Mouse (Mus musculus): Measurements from ENCODE around the gene Olfr446. TPM values are rescaled to one million over a fixed set of nuclear protein-coding genes. Genes with fewer than 3 reads are reported as not detected.

The Olfr446 gene
- polyA plus RNA-seq (2014; fragmentation: Nextera tagmentation; extraction: Ambion mirVana) = not detected in 2 replicates

DNA sequence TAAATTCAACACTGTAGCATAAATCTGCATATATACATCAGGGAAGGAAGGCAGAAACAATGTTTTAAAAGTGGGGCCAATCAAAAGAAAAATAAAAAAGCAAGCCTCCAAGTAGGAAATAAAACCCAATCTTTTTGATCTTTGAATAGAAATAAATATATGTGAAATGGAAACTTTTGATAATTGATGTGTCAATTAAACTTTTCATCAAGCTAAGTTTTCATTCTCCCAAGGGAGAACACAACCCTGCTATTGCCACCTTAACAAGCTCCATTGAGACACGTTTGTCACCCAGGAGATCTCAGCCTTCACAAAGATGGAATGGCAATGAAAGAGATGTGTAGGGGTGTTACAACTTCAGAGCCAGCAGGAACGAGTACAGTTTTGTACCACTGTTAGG lies at the start of gene Olfr446:
Olfr446 (plus strand) TSS at position 301 of the 400 bp plus-strand sequence.
- WGBS = 61% methylated on average over 2 of the region's 2 CpGs
- Histone ChIP-seq H3K4me3 (ENCODE audit: low read length) (no peak within 1 kb of the TSS), H3K4me2 (replicated peaks; ENCODE audit: low read depth, low read length) (no peak within 1 kb of the TSS), H3K36me3 (ENCODE audit: control insufficient read depth, insufficient read depth, low read length) (no peaks in the 10 kb centered on the region), H3K9ac (ENCODE audit: low read depth, low read length) (no peak within 1 kb of the TSS), H3K27me3 (ENCODE audit: control insufficient read depth, insufficient read depth, low read length) (no peaks in the 10 kb centered on the region), H3K4me1 (ENCODE audit: control insufficient read depth, insufficient read depth, low read length) (no peaks in the 10 kb centered on the region), H3K27ac (ENCODE audit: low read depth, low read length) (no peak within 1 kb of the TSS), H3K9me3 (ENCODE audit: control insufficient read depth, low read length) (no peaks in the 10 kb centered on the region)
- ATAC-seq (ENCODE audit: low FRiP score, low TSS enrichment) = no peak

DNA sequence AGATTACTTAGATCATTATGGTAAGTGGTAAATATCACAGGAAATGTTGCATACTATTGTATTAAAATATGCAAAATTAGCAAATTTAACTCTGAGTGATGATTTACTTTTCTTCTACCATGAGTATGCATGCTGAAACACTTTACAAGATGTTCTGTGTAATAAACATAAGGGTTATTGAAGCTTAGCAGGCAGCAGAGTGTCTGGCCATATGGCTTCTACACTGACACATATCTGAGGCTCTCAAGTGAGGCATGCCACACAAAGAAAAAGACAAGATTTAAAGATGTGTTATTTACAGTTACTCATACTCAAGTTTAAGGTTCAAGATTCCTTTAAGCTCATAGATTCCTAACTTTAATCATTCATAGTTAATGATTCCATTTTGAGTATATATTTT lies 44.9 kb upstream of the Olfr446 start:
- ATAC-seq (ENCODE audit: low FRiP score, low TSS enrichment) = no peak
- no peaks in the 10 kb centered on the region for H3K36me3 ChIP-seq (ENCODE audit: control insufficient read depth, insufficient read depth, low read length)

DNA sequence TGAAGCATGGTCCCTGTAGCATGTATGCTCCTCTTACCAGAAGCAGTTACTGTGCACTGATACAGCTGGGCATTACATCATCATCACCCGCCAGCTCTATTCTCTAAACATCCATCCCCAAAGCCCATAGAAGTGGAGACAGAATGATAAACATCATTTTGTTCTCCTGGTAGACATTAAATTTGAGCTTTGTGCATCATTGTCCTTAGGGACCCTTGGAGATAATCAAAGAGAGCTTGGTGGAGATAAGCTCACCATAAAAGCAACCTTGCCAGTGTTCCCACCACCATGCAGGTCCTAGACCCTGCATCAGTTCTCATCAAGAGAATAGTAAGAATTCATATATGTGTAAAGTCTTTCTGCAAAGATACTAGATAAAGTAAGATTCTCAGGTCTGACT lies 31.0 kb upstream of the Olfr446 start, which contains the start of gene Olfr448:
Olfr448 (plus strand) TSS at position 301 of the 400 bp plus-strand sequence.
- WGBS = 84% methylated on average over 1 of the region's 1 CpGs

More for the DNA sequence above, 44.9 kb upstream of the Olfr446 start:
- H3K4me3 ChIP-seq (ENCODE audit: low read length) = no peak overlapping the region
- H3K27ac ChIP-seq (ENCODE audit: low read depth, low read length) = no peak overlapping the region
- no peaks in the 10 kb centered on the region for H3K4me1 ChIP-seq (ENCODE audit: control insufficient read depth, insufficient read depth, low read length)
- no peak overlapping the region for H3K9ac ChIP-seq (ENCODE audit: low read depth, low read length)
- no peak overlapping the region for H3K4me2 ChIP-seq (replicated peaks; ENCODE audit: low read depth, low read length)
- no peaks in the 10 kb centered on the region for H3K27me3 ChIP-seq (ENCODE audit: control insufficient read depth, insufficient read depth, low read length)
- no peaks in the 10 kb centered on the region for H3K9me3 ChIP-seq (ENCODE audit: control insufficient read depth, low read length)

DNA sequence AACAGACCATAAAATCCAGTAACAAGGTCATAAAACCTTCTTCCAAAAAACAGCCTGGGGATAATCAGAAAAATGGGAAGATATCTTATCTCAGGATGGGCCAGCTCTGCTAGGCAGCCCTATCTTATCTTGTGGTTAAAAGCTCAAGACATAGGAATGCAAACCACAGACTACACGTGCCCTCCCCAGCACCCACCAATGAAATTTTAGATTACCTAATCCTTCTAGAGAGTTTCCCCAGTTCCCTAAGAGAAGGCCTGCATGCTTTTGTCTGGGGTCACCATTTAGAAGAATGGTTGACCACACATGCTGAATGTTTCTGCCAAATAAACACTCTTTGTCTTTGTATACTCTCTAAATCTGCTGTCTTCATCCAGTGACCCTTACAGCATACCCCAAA lies 20.8 kb upstream of the Olfr446 start:
- Histone ChIP-seq H3K27ac (ENCODE audit: low read depth, low read length) (no peak overlapping the region), H3K4me3 (ENCODE audit: low read length) (no peak overlapping the region), H3K36me3 (ENCODE audit: control insufficient read depth, insufficient read depth, low read length) (no peaks in the 10 kb centered on the region), H3K4me1 (ENCODE audit: control insufficient read depth, insufficient read depth, low read length) (no peaks in the 10 kb centered on the region), H3K27me3 (ENCODE audit: control insufficient read depth, insufficient read depth, low read length) (no peaks in the 10 kb centered on the region), H3K4me2 (replicated peaks; ENCODE audit: low read depth, low read length) (no peak overlapping the region), H3K9me3 (ENCODE audit: control insufficient read depth, low read length) (no peaks in the 10 kb centered on the region), H3K9ac (ENCODE audit: low read depth, low read length) (no peak overlapping the region)
- ATAC-seq (ENCODE audit: low FRiP score, low TSS enrichment) = no peak
- 54% methylated on average over 1 of the region's 1 CpGs for WGBS

More for the DNA sequence above, 31.0 kb upstream of the Olfr446 start, which contains the start of gene Olfr448:
- no peaks in the 10 kb centered on the region for H3K27me3 ChIP-seq (ENCODE audit: control insufficient read depth, insufficient read depth, low read length)
- no peak within 1 kb of the TSS for H3K4me2 ChIP-seq (replicated peaks; ENCODE audit: low read depth, low read length)
- no peak for ATAC-seq (ENCODE audit: low FRiP score, low TSS enrichment)
- H3K9me3 ChIP-seq (ENCODE audit: control insufficient read depth, low read length) = no peaks in the 10 kb centered on the region
- H3K9ac ChIP-seq (ENCODE audit: low read depth, low read length) = no peak within 1 kb of the TSS
- H3K36me3 ChIP-seq (ENCODE audit: control insufficient read depth, insufficient read depth, low read length) = no peaks in the 10 kb centered on the region
- no peak within 1 kb of the TSS for H3K27ac ChIP-seq (ENCODE audit: low read depth, low read length)
- no peaks in the 10 kb centered on the region for H3K4me1 ChIP-seq (ENCODE audit: control insufficient read depth, insufficient read depth, low read length)
- no peak within 1 kb of the TSS for H3K4me3 ChIP-seq (ENCODE audit: low read length)

DNA sequence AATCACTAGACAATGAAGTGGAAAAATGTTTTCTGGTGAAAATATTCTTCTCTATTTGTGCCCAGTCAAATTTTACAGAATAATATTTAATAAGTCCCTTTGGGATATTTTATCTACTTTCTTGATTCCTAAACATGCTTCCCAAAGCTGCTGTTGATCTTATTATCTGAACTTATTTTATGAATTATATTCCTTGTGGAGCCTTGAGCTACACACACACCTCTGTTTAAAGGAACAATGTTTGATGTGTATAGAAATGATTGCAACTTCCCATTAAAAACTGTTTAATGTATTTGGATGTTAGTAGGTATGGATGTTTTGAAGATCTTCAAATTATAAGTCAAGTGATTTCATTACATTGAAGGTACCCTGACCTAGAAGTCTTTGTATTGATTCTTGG lies 12.6 kb upstream of the Olfr446 start, which contains the start of gene Olfr447:
Olfr447 (plus strand) TSS at position 301 of the 400 bp plus-strand sequence.
- Histone ChIP-seq H3K27ac (ENCODE audit: low read depth, low read length) (no peak within 1 kb of the TSS), H3K36me3 (ENCODE audit: control insufficient read depth, insufficient read depth, low read length) (no peaks in the 10 kb centered on the region), H3K4me3 (ENCODE audit: low read length) (no peak within 1 kb of the TSS), H3K4me1 (ENCODE audit: control insufficient read depth, insufficient read depth, low read length) (no peaks in the 10 kb centered on the region), H3K9ac (ENCODE audit: low read depth, low read length) (no peak within 1 kb of the TSS), H3K27me3 (ENCODE audit: control insufficient read depth, insufficient read depth, low read length) (no peaks in the 10 kb centered on the region), H3K9me3 (ENCODE audit: control insufficient read depth, low read length) (no peaks in the 10 kb centered on the region), H3K4me2 (replicated peaks; ENCODE audit: low read depth, low read length) (no peak within 1 kb of the TSS)
- no peak for ATAC-seq (ENCODE audit: low FRiP score, low TSS enrichment)

DNA sequence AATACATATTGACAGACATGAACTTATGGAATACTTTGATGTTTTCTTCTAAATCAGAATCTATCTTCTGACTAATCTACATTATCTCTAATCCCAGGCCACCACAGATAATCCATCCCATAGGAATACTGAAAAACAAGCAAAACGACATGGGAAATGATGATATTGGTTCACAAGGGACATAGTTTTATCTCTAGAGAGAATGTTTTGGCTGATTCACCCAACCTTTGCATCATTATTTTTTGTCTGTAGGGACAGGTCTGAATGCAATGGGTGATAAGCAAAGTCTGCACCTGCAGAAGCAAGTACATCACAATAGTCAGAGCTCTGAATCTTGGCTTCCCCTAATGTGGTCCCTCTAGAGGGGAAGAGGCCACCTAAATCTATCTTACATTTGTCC lies 27.6 kb downstream of the Olfr446 start, which contains the start of gene Olfr444:
Olfr444 (plus strand) TSS at position 301 of the 400 bp plus-strand sequence.
- ATAC-seq (ENCODE audit: low FRiP score, low TSS enrichment) = no peak
- 74% methylated on average over 1 of the region's 1 CpGs for WGBS
- Histone ChIP-seq H3K9ac (ENCODE audit: low read depth, low read length) (no peak within 1 kb of the TSS), H3K4me1 (ENCODE audit: control insufficient read depth, insufficient read depth, low read length) (no peaks in the 10 kb centered on the region), H3K27me3 (ENCODE audit: control insufficient read depth, insufficient read depth, low read length) (no peaks in the 10 kb centered on the region), H3K9me3 (ENCODE audit: control insufficient read depth, low read length) (no peaks in the 10 kb centered on the region), H3K4me3 (ENCODE audit: low read length) (no peak within 1 kb of the TSS), H3K4me2 (replicated peaks; ENCODE audit: low read depth, low read length) (no peak within 1 kb of the TSS), H3K36me3 (ENCODE audit: control insufficient read depth, insufficient read depth, low read length) (no peaks in the 10 kb centered on the region), H3K27ac (ENCODE audit: low read depth, low read length) (no peak within 1 kb of the TSS)

DNA sequence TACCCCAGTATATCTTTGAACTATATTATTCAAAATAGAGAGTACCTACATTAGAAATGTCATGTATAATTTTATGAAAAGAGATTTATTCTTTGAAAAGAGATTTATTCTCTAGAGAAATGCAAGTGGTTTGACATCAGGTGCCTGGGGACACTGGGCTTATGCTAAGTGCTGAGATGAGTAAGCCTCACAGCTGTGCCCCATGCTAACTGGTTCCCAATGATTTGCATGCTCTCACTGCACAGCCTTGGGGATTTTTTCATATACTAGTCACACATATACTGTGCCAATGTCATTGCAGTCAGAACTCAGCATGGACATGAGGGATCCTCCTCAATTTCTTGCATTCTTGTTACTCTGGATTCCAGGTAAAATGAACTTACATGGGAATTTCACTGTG lies 59.2 kb downstream of the Olfr446 start:
- ATAC-seq (ENCODE audit: low FRiP score, low TSS enrichment) = no peak
- H3K9me3 ChIP-seq (ENCODE audit: control insufficient read depth, low read length) = no peaks in the 10 kb centered on the region
- no peaks in the 10 kb centered on the region for H3K4me1 ChIP-seq (ENCODE audit: control insufficient read depth, insufficient read depth, low read length)
- no peak overlapping the region for H3K27ac ChIP-seq (ENCODE audit: low read depth, low read length)
- no peaks in the 10 kb centered on the region for H3K36me3 ChIP-seq (ENCODE audit: control insufficient read depth, insufficient read depth, low read length)
- no peak overlapping the region for H3K4me2 ChIP-seq (replicated peaks; ENCODE audit: low read depth, low read length)
- H3K4me3 ChIP-seq (ENCODE audit: low read length) = no peak overlapping the region
- H3K9ac ChIP-seq (ENCODE audit: low read depth, low read length) = no peak overlapping the region
- H3K27me3 ChIP-seq (ENCODE audit: control insufficient read depth, insufficient read depth, low read length) = no peaks in the 10 kb centered on the region

Other genes with a start within 250 kb of the Olfr446 start
- gene Tcaf1, start 211.3 kb upstream of the Olfr446 start, polyA plus RNA-seq (2014; fragmentation: Nextera tagmentation; extraction: Ambion mirVana) = 47.0 and 82.1 TPM in 2 replicates
- gene Olfr453, start 182.0 kb upstream of the Olfr446 start, polyA plus RNA-seq (2014; fragmentation: Nextera tagmentation; extraction: Ambion mirVana) = not detected in 2 replicates
- gene Olfr38, start 165.0 kb upstream of the Olfr446 start, polyA plus RNA-seq (2014; fragmentation: Nextera tagmentation; extraction: Ambion mirVana) = not detected in 2 replicates
- not detected in 2 replicates for gene Olfr452, start 136.3 kb upstream of the Olfr446 start, polyA plus RNA-seq (2014; fragmentation: Nextera tagmentation; extraction: Ambion mirVana)
- gene Olfr450, start 109.4 kb upstream of the Olfr446 start, polyA plus RNA-seq (2014; fragmentation: Nextera tagmentation; extraction: Ambion mirVana) = not detected in 2 replicates
- gene Olfr449, start 87.0 kb upstream of the Olfr446 start, polyA plus RNA-seq (2014; fragmentation: Nextera tagmentation; extraction: Ambion mirVana) = not detected in 2 replicates
- gene Olfr448, start 30.9 kb upstream of the Olfr446 start, polyA plus RNA-seq (2014; fragmentation: Nextera tagmentation; extraction: Ambion mirVana) = not detected in 2 replicates
- not detected in 2 replicates for gene Olfr447, start 12.5 kb upstream of the Olfr446 start, polyA plus RNA-seq (2014; fragmentation: Nextera tagmentation; extraction: Ambion mirVana)
- gene Olfr444, start 27.7 kb downstream of the Olfr446 start, polyA plus RNA-seq (2014; fragmentation: Nextera tagmentation; extraction: Ambion mirVana) = not detected in 2 replicates
- not detected in 2 replicates for gene Olfr441, start 185.0 kb downstream of the Olfr446 start, polyA plus RNA-seq (2014; fragmentation: Nextera tagmentation; extraction: Ambion mirVana)
- gene Olfr237-ps1, start 225.2 kb downstream of the Olfr446 start, polyA plus RNA-seq (2014; fragmentation: Nextera tagmentation; extraction: Ambion mirVana) = not detected in 2 replicates
- gene Olfr437, start 241.9 kb downstream of the Olfr446 start, polyA plus RNA-seq (2014; fragmentation: Nextera tagmentation; extraction: Ambion mirVana) = not detected in 2 replicates